Comparison of ENCODE assay signal across 8 mouse cellular contexts in genomic region chr7:143460874-143461273, GRCm38 (mm10). TPM values are rescaled to one million over a fixed set of nuclear protein-coding genes. Genes with fewer than 3 reads are reported as not detected.
DNase-seq lines count a peak whose midpoint lies in the region; ATAC-seq and TF ChIP-seq lines count a peak whose summit lies in the region.

TSS of gene Cdkn1c (minus strand) at chr7:143461050.

- H3K36me3 ChIP-seq in lung, embryonic 14.5 days (ENCODE audit: insufficient read depth): no peaks in the 10 kb centered on the region
- H3K36me3 ChIP-seq in neural tube, embryonic 15.5 days: no peaks in the 10 kb centered on the region
- no peaks in the 10 kb centered on the region for H3K36me3 ChIP-seq in testis, adult 2 months (ENCODE audit: control insufficient read depth, insufficient read depth, low read length)

- H3K9me3 ChIP-seq in lung, embryonic 14.5 days (ENCODE audit: low read depth, low read length): peaks cover 22% of the 10 kb centered on the region; the same call in 1 of the 2 replicates
- H3K9me3 ChIP-seq in neural tube, embryonic 15.5 days (replicated peaks): 0 out of 2 replicates have a peak, but pooled peaks cover 3% of the 10 kb centered on the region

- 21% methylated on average over 48 of the region's 48 CpGs for WGBS in lung, embryonic 14.5 days
- 28% methylated on average over 47 of the region's 48 CpGs for WGBS in neural tube, embryonic 15.5 days

- ATAC-seq in CD4-positive, CD25-positive, alpha-beta regulatory T cell, adult 4 months: peak; percentile 88
- ATAC-seq in hematopoietic stem cell, adult 5-6 weeks (replicated peaks in 1 of 2; ENCODE audit: insufficient read depth in 1 of 2, low FRiP score in 2 of 2, low TSS enrichment in 1 of 2, low read depth in 1 of 2, poor library complexity in 2 of 2, severe bottlenecking in 2 of 2): peak; percentile 66 to 67
- ATAC-seq in lung, embryonic 14.5 days (ENCODE audit: insufficient read depth): peak; percentile 83
- peak; percentile 88 for ATAC-seq in neural tube, embryonic 15.5 days (ENCODE audit: low FRiP score)

- peak within 1 kb of the TSS; percentile 68 for H3K4me3 ChIP-seq in brown adipose tissue, adult 24 weeks (ENCODE audit: insufficient read depth, low read depth, low read length)
- H3K4me3 ChIP-seq in lung, embryonic 14.5 days (ENCODE audit: low read depth, low read length): peak within 1 kb of the TSS; percentile 58
- peak within 1 kb of the TSS; percentile 57 for H3K4me3 ChIP-seq in neural tube, embryonic 15.5 days (replicated peaks)
- peak within 1 kb of the TSS; percentile 66 for H3K4me3 ChIP-seq in testis, adult 2 months (ENCODE audit: control insufficient read depth, low read depth, low read length)

- 0 out of 2 replicates have a peak within 1 kb of the TSS, but pooled peaks have one; percentile 34 for H3K27ac ChIP-seq in brown adipose tissue, adult 24 weeks (replicated peaks; ENCODE audit: low read depth, low read length)
- H3K27ac ChIP-seq in lung, embryonic 14.5 days (ENCODE audit: low read depth): peak within 1 kb of the TSS; percentile 78
- peak within 1 kb of the TSS; percentile 75 for H3K27ac ChIP-seq in neural tube, embryonic 15.5 days (replicated peaks)
- H3K27ac ChIP-seq in testis, adult 2 months (ENCODE audit: control insufficient read depth, insufficient read depth, low read depth, low read length): no peak within 1 kb of the TSS

- TF ChIP-seq CTCF in lung, embryonic 14.5 days (IDR thresholded peaks at IDR 0.05; ENCODE audit: low read depth): no peak
- TF ChIP-seq CTCF in testis, adult 2 months (IDR thresholded peaks at IDR 0.05; ENCODE audit: control insufficient read depth, insufficient read depth, insufficient replicate concordance, low read depth, low read length): no peak

- peak; percentile 60 to 82 for DNase-seq in frontal cortex, adult 2 months (ENCODE audit: extremely low spot score in 1 of 2, low spot score in 1 of 2)
- peak; percentile 25 for DNase-seq in layer of hippocampus, adult 9-10 months (ENCODE audit: low spot score)
- DNase-seq in lung, embryonic 14.5 days: peak; percentile 94

- no peaks in the 10 kb centered on the region for H3K27me3 ChIP-seq in lung, embryonic 14.5 days (ENCODE audit: insufficient read depth, low read length)
- 0 out of 2 replicates have a peak, but pooled peaks cover 3% of the 10 kb centered on the region for H3K27me3 ChIP-seq in neural tube, embryonic 15.5 days (replicated peaks)
- peaks cover 4% of the 10 kb centered on the region; the same call in 1 of the 2 replicates for H3K27me3 ChIP-seq in testis, adult 2 months (ENCODE audit: control insufficient read depth, insufficient read depth, low read length)

- TF ChIP-seq POLR2A in testis, adult 2 months (IDR thresholded peaks at IDR 0.05; ENCODE audit: control insufficient read depth, low read depth, low read length): peak; percentile 49; the same call in 1 of the 2 replicates

- H3K4me1 ChIP-seq in brown adipose tissue, adult 24 weeks (ENCODE audit: control insufficient read depth, insufficient read depth, insufficient read length, low read length): no peaks in the 10 kb centered on the region
- peaks cover 6% of the 10 kb centered on the region; the same call in 1 of the 2 replicates for H3K4me1 ChIP-seq in lung, embryonic 14.5 days (ENCODE audit: insufficient read depth)
- H3K4me1 ChIP-seq in neural tube, embryonic 15.5 days: peaks cover 33% of the 10 kb centered on the region
- H3K4me1 ChIP-seq in testis, adult 2 months (ENCODE audit: control insufficient read depth, insufficient read depth, low read length): peaks cover 40% of the 10 kb centered on the region

- H3K4me2 ChIP-seq in lung, embryonic 14.5 days: peak within 1 kb of the TSS; percentile 70
- H3K4me2 ChIP-seq in neural tube, embryonic 15.5 days: peak within 1 kb of the TSS; percentile 61

- peak within 1 kb of the TSS; percentile 70 for H3K9ac ChIP-seq in lung, embryonic 14.5 days
- H3K9ac ChIP-seq in neural tube, embryonic 15.5 days (replicated peaks): peak within 1 kb of the TSS; percentile 57

RNA-seq across cellular contexts. Expression of gene Cdkn1c, which starts in this region (rescaled TPM):
- 1 to 10 TPM in 1 of 2 experiments, under 1 TPM in 1; 0.87 to 1.3 TPM for polyA plus RNA-seq in CD4-positive, CD25-positive, alpha-beta regulatory T cell, adult 4 months (2017; shearing (Covaris generic))
- polyA plus RNA-seq in brown adipose tissue, adult 24 weeks (2012; ENCODE audit: insufficient read depth, insufficient read length, missing spikeins): 12.2 and 15.0 TPM in 2 replicates
- polyA plus RNA-seq in frontal cortex, adult 2 months (2012; rRNA removed): 9.1 and 10.3 TPM in 2 replicates
- total RNA-seq in hematopoietic stem cell, adult 5-6 weeks (2017): 7.6 and 10.9 TPM in 2 replicates
- polyA plus RNA-seq in lung, embryonic 14.5 days (2014; fragmentation: Nextera tagmentation; extraction: Ambion mirVana): 587 and 596 TPM in 2 replicates
- 275 and 292 TPM in 2 replicates for polyA plus RNA-seq in neural tube, embryonic 15.5 days (2015; fragmentation: Nextera tagmentation; extraction: Ambion mirVana)
- 41.7 and 45.9 TPM in 2 replicates for polyA plus RNA-seq in testis, adult 2 months (2012; rRNA removed)

Comparison
In these comparisons a context has a peak if more than half of its experiments do, and no peak if none do; other contexts are left out.
1. DNase-seq: peak in every context shown above with its lines; median percentile 94 in lung, embryonic 14.5 days; 71 in frontal cortex, adult 2 months; 25 in layer of hippocampus, adult 9-10 months.